Mouse (Mus musculus) T-helper 2 cell (primary cell): ENCODE results near the gene Orai2.
"Not testable (repeated sequence)": the region's sequence is repeated elsewhere in the genome, so short reads cannot be mapped to it uniquely, and the experiment has no call there.

Experiments used
- in situ Hi-C: fragments of 300-600 bp; cut with MboI, MseI; formaldehyde crosslinking; loops from one replicate; pipeline ENCODE4 v1.15.1; 2025; ENCODE audit warnings: high pct_unique_total_duplicates

Gene Orai2

GRCm38 (mm10) chr5:136170512-136171362 lies at the start of gene Orai2:
Gene Orai2 (minus strand): TSS chr5:136170713.
- in situ Hi-C loops, result no loop called here

GRCm38 (mm10) chr5:136218585-136218984 lies 48.1 kb upstream of the Orai2 start:
- in situ Hi-C loops, result no loop called here

- in situ Hi-C loops, result no loop called here
Observed at GRCm38 (mm10) chr5:136217932-136218381, 47.4 kb upstream of the Orai2 start.

- in situ Hi-C loops, result no loop called here
Observed at GRCm38 (mm10) chr5:136217004-136217665, 46.6 kb upstream of the Orai2 start.

- in situ Hi-C loops, result no loop called here
Observed at GRCm38 (mm10) chr5:136215958-136216357, 45.4 kb upstream of the Orai2 start.

- in situ Hi-C loops, result no loop called here
Observed at GRCm38 (mm10) chr5:136215211-136215610, 44.7 kb upstream of the Orai2 start.

- in situ Hi-C loops, result no loop called here
Observed at GRCm38 (mm10) chr5:136213716-136214115, 43.2 kb upstream of the Orai2 start.

GRCm38 (mm10) chr5:136212716-136213115 lies 42.2 kb upstream of the Orai2 start:
- in situ Hi-C loops, result no loop called here

- in situ Hi-C loops, result not testable (repeated sequence)
Observed at GRCm38 (mm10) chr5:136211341-136212102, 41.0 kb upstream of the Orai2 start.

- in situ Hi-C loops, result no loop called here
Observed at GRCm38 (mm10) chr5:136210549-136210948, 40.0 kb upstream of the Orai2 start.

- in situ Hi-C loops, result loop anchor here (5.0 kb wide), 1 partner anchor 50 kb away; no protein-coding TSS in a partner anchor
Observed at GRCm38 (mm10) chr5:136201832-136202231, 31.3 kb upstream of the Orai2 start.

- in situ Hi-C loops, result no loop called here
Observed at GRCm38 (mm10) chr5:136199526-136199925, 29.0 kb upstream of the Orai2 start.

GRCm38 (mm10) chr5:136198474-136199391 lies 28.2 kb upstream of the Orai2 start, which contains the start of gene Prkrip1:
Gene Prkrip1 (minus strand): TSS chr5:136198963.
- in situ Hi-C loops, result no loop called here

GRCm38 (mm10) chr5:136191870-136192269 lies 21.4 kb upstream of the Orai2 start:
- in situ Hi-C loops, result no loop called here

GRCm38 (mm10) chr5:136186723-136187122 lies 16.2 kb upstream of the Orai2 start:
- in situ Hi-C loops, result no loop called here

GRCm38 (mm10) chr5:136183766-136184165 lies 13.3 kb upstream of the Orai2 start:
- in situ Hi-C loops, result no loop called here

GRCm38 (mm10) chr5:136182830-136183229 lies 12.3 kb upstream of the Orai2 start:
- in situ Hi-C loops, result no loop called here

GRCm38 (mm10) chr5:136182049-136182448 lies 11.5 kb upstream of the Orai2 start:
- in situ Hi-C loops, result no loop called here

GRCm38 (mm10) chr5:136181197-136181596 lies 10.7 kb upstream of the Orai2 start:
- in situ Hi-C loops, result no loop called here

GRCm38 (mm10) chr5:136179594-136179993 lies 9.1 kb upstream of the Orai2 start:
- in situ Hi-C loops, result no loop called here
